Mouse (Mus musculus) C2C12 (cell line): ENCODE data around the gene Adnp. TPM values are rescaled to one million over a fixed set of nuclear protein-coding genes. Genes with fewer than 3 reads are reported as not detected.

ENCODE experiments used
- H3K27me3 ChIP-seq: one replicate; pipeline ENCODE4 v1.6.1; 2011; ENCODE audit not compliant: control insufficient read depth, insufficient read depth, insufficient read length
- H3K36me3 ChIP-seq: one replicate; pipeline ENCODE4 v1.6.1; 2011; ENCODE audit not compliant: control insufficient read depth, insufficient read depth
- H3K4me3 ChIP-seq: one replicate; pipeline ENCODE4 v1.5.1; 2011; ENCODE audit warnings: mild to moderate bottlenecking, control low read depth; ENCODE audit not compliant: poor library complexity, insufficient read depth, severe bottlenecking
- H3K79me2 ChIP-seq: one replicate; pipeline ENCODE4 v1.6.1; 2011; ENCODE audit not compliant: control insufficient read depth, insufficient read depth
- H3K79me3 ChIP-seq: one replicate; pipeline ENCODE4 v1.6.1; 2011; ENCODE audit warnings: low read depth, control low read depth
- H3ac ChIP-seq: one replicate; pipeline ENCODE3; 2011; ENCODE audit warnings: low read depth; ENCODE audit not compliant: control insufficient read depth, insufficient read length
- CEBPB ChIP-seq: IDR thresholded peaks from one replicate; pipeline ENCODE4 v1.6.1; 2011; ENCODE audit warnings: low read depth, mild to moderate bottlenecking, control low read depth, moderate library complexity
- CTCF ChIP-seq: IDR thresholded peaks from one replicate; pipeline ENCODE4 v1.5.1; 2011; ENCODE audit not compliant: control insufficient read depth, insufficient read depth, insufficient read length
- FOSL1 ChIP-seq: IDR thresholded peaks from one replicate; pipeline ENCODE4 v1.8.0; 2011; ENCODE audit warnings: mild to moderate bottlenecking, low read length; ENCODE audit not compliant: poor library complexity, insufficient read depth, severe bottlenecking
- MAX ChIP-seq: IDR thresholded peaks from one replicate; pipeline ENCODE4 v1.6.1; 2011; ENCODE audit warnings: mild to moderate bottlenecking, control low read depth
- MYOD1 ChIP-seq: IDR thresholded peaks from one replicate; pipeline ENCODE4 v1.6.1; 2011; ENCODE audit warnings: low read depth; ENCODE audit not compliant: control insufficient read depth, insufficient read length
- MYOG ChIP-seq: IDR thresholded peaks from one replicate; pipeline ENCODE4 v1.6.1; 2011; ENCODE audit not compliant: control insufficient read depth, insufficient read length; ENCODE audit errors: extremely low read depth
- USF1 ChIP-seq: IDR thresholded peaks from one replicate; pipeline ENCODE4 v1.6.1; 2011; ENCODE audit warnings: low read depth, mild to moderate bottlenecking, control low read depth, moderate library complexity
- polyA plus RNA-seq: library from polyadenylated mRNA; unstranded; fragments of >200 nt; fragmentation: generic; extraction: Trizol; gene quantifications from one replicate; pipeline ENCODE4 v1.2.1, GENCODE M21; 2012; ENCODE audit warnings: missing spikeins

Gene Adnp
- polyA plus RNA-seq, 1 experiment: 7.3 TPM

GRCm38 (mm10) chr2:168170167-168170685 lies 36.7 kb downstream of the Adnp start:
- TF ChIP-seq USF1 (no peak), MAX (no peak), FOSL1 (no peak), CEBPB (no peak)
- Histone ChIP-seq H3K4me3 (no peak overlapping the region), H3K27me3 (no peaks in the 10 kb centered on the region), H3K79me2 (no peaks in the 10 kb centered on the region), H3K79me3 (no peaks in the 10 kb centered on the region), H3K36me3 (no peaks in the 10 kb centered on the region), H3ac (no peak overlapping the region)

GRCm38 (mm10) chr2:168169800-168170113 lies 37.2 kb downstream of the Adnp start:
- no peaks in the 10 kb centered on the region for H3K79me2 ChIP-seq
- TF ChIP-seq CTCF (no peak), USF1 (no peak), FOSL1 (no peak), MYOD1 (no peak), MAX (no peak), CEBPB (no peak), MYOG (no peak)
- H3K27me3 ChIP-seq: no peaks in the 10 kb centered on the region
- no peak overlapping the region for H3ac ChIP-seq
- H3K79me3 ChIP-seq: no peaks in the 10 kb centered on the region
- no peaks in the 10 kb centered on the region for H3K36me3 ChIP-seq
- H3K4me3 ChIP-seq: no peak overlapping the region

DNA sequence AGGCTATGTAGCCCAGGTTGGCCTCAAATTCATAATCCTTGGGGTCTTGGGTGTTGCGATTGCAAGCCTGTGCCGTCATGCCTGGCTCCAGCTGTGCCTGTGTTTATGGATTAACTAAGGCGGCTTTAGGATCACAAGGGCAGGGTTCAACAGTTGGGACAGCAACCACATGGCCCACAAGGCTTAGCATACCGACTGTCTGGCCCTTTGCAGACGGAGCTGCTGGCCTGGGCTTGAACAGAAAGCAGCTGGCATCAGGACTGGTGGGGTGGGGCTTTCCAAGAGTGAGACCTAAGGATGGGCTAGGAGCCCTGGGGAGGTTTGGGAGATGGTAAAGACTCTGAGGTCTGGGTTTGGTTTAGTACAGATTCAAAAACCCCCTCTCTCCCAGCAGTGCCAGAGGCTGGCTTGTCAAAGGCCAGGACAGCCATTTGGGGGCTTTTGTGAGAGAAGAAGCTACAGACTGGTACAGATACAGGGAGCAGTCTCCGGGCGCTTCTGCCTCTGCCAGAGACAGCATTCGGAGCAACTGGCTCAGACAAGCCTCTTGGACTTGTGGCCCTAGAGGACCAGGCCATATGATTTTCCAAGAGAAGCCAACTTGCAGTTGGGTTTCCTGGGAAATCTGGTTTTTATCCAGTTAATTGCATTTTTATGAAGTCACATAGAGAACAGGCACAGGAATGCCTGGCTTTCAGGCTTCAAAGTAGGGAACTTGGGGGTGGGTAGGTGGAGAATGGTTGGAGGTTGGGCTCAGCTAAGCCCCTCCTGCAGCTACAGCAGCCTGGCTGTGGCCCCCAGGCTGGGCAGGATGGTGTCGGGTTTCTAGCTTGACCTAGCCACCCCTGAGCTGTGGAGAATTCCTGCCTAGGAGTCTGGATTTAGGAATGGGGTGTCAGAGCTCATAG lies 37.8 kb downstream of the Adnp start:
- no peaks in the 10 kb centered on the region for H3K79me3 ChIP-seq
- TF ChIP-seq CEBPB (no peak), MAX (no peak), USF1 (no peak), MYOD1 (no peak), CTCF (no peak), MYOG (no peak), FOSL1 (no peak)
- H3K79me2 ChIP-seq: no peaks in the 10 kb centered on the region
- H3ac ChIP-seq: no peak overlapping the region
- H3K4me3 ChIP-seq: no peak overlapping the region
- no peaks in the 10 kb centered on the region for H3K27me3 ChIP-seq
- H3K36me3 ChIP-seq: no peaks in the 10 kb centered on the region

GRCm38 (mm10) chr2:168167781-168168180 lies 39.1 kb downstream of the Adnp start:
- H3ac ChIP-seq: no peak overlapping the region
- H3K4me3 ChIP-seq: no peak overlapping the region
- H3K36me3 ChIP-seq: no peaks in the 10 kb centered on the region
- no peaks in the 10 kb centered on the region for H3K79me2 ChIP-seq
- no peaks in the 10 kb centered on the region for H3K79me3 ChIP-seq
- H3K27me3 ChIP-seq: no peaks in the 10 kb centered on the region
- no peak for TF ChIP-seq MYOG
- TF ChIP-seq MYOD1: no peak
- TF ChIP-seq FOSL1: no peak
- no peak for TF ChIP-seq MAX
- no peak for TF ChIP-seq USF1
- no peak for TF ChIP-seq CTCF
- no peak for TF ChIP-seq CEBPB

DNA sequence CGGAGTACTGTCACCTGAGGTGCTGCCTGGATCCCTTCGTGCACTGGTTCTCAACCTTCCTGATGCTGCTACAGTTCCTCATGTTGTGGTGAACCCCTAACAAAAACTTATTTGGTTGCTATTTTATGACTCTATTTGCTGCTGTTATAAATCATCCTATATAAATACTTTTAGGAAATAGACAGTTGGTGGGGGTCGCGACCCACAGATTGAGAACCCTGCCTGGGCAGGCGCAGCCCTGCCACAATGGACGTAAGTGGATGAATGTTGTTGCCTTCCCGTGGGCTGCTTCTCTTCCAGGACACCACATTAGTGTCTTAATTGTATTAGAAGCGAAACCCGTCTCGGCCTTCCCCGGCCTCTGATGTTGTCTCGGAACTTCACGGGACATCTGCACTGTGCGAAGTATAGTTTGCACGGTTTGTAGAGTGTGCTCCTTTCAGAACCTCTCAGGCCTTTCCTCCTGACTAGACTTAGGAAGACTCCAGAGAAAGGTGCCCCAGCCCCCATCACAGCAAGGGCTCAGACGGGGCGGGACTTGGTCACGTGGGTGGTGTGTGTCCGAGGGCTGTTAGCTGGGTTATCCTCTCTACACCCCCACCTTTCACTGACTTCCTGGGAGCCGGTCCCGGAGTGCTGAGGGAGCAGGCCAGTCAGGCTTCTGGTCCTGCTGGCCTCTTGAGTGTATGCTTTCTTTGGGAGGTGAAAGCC lies 40.0 kb downstream of the Adnp start:
- no peaks in the 10 kb centered on the region for H3K79me2 ChIP-seq
- H3K36me3 ChIP-seq: no peaks in the 10 kb centered on the region
- peak; percentile 57 for TF ChIP-seq USF1
- no peak for TF ChIP-seq MYOG
- no peak for TF ChIP-seq MAX
- no peak overlapping the region for H3ac ChIP-seq
- H3K4me3 ChIP-seq: no peak overlapping the region
- no peaks in the 10 kb centered on the region for H3K79me3 ChIP-seq
- H3K27me3 ChIP-seq: no peaks in the 10 kb centered on the region
